Mouse (Mus musculus) T-helper 17 cell (primary cell): Measurements from ENCODE around the gene Gm13090.

Experiments used
- in situ Hi-C, 2 experiments: fragments of 300-600 bp; cut with MboI, MseI; formaldehyde crosslinking; loops; 1 replicate in 1 of 2; 2 replicates in 1 of 2; pipeline ENCODE4 v1.15.1; 2025; ENCODE audit warnings: high pct_unique_total_duplicates in 2 of 2

The Gm13090 gene

GRCm38 (mm10) chr4:151089270-151089669 is at the start of gene Gm13090:
Gene Gm13090 (plus strand): TSS chr4:151089570.
- in situ Hi-C loops, result no loop called here

DNA sequence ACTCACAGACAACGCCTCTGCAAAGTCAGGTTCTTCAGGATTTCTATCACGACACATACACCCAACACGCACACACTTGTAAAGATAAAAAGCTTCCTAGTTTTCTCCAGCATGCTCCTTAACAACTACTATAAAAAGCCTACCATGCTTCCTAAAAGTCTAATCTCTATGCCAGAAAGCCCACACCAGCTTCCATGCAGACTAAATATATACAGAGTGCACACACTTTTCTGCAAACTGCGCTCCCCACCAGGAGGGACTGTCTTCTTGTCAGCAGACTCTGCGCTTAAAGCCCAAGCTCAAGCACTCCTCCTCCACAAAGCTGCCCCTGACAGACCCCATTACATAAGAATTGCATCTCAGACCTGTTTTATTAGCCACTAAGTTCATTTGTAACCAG is 47.9 kb upstream of the Gm13090 start:
- in situ Hi-C loops, result loop anchor here in 1 of 2 experiments (10.0 kb wide), 1 partner anchor 1253 kb away; the partner anchor contains the start of genes Hes3 and Icmt

DNA sequence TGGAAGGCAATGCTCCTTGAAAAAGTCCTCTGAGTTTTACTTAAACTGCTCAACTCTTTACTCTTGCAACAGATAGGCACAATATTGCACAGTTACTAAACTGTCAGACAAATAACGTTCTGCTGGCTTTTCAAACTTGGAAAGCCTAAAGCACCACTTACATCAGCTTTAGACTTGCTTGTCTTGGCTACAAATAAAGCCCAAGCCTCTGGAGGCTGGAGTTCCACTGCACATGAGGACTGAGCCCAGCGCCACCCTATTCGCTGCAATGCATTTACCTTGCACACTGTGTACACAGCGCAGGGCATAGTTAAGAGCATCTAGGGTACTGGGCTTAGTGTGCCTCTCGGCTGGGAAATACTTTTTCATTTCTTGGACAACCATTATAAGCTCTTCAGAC is 46.1 kb upstream of the Gm13090 start:
- in situ Hi-C loops, result loop anchor here in 1 of 2 experiments (10.0 kb wide), 1 partner anchor 1252 kb away; the partner anchor contains the start of genes Hes3 and Icmt

DNA sequence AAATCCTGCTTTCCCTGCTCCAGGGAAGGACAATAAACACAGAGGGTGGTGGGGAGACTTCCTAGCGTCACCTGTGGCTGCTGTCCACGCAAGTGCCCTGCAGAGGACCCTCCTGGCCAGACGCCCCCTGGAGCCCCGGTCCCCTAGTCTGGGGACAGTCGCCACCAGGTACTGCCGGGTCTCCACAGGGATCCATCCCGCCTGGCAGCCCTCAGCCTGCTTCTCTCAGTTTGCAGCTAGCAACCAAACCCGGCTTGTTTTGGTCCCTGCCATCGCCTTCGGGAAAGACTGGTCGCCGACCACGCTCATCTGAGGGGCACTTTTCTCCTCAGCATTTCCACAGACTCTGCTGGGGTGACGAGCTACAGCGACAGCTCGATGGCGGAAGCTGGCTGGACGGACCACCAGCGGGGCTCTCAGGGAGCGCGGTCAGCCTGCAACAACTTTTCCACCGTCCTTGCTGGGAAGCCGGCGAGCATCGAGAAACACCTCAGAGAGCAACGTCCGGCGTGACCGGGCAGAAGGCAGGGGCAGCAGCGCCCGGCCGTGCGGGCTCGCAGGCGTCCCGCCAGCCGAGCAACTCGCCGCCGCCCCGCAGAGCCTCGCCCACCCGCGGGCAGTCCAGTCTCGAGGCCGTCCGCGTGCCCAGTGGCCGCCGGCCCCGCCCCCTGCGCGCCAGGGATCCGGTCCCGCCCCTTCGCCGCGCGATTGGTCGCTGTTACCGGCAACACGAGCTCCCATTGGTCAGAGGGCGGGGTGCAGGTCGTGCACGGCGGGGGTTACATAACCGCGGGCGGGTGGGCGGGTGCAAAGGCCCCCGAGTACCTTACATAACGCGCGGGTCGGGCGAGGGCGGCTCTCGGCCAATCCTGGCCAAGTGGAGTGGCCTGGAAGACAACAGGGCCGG is 45.1 kb upstream of the Gm13090 start, which contains the start of gene Per3:
Gene Per3 (minus strand): TSS at position 629 of the 907 bp plus-strand sequence.
- in situ Hi-C loops, result loop anchor here in 1 of 2 experiments (10.0 kb wide), 1 partner anchor 1251 kb away; the partner anchor contains the start of genes Hes3 and Icmt

- in situ Hi-C loops, result loop anchor here in 1 of 2 experiments (10.0 kb wide), 1 partner anchor 1250 kb away; the partner anchor contains the start of genes Hes3 and Icmt
Measured at GRCm38 (mm10) chr4:151044944-151045570, 44.3 kb upstream of the Gm13090 start.

- in situ Hi-C loops, result loop anchor here in 1 of 2 experiments (10.0 kb wide), 1 partner anchor 1248 kb away; the partner anchor contains the start of genes Hes3 and Icmt
Measured at GRCm38 (mm10) chr4:151046524-151046923, 42.8 kb upstream of the Gm13090 start.

GRCm38 (mm10) chr4:151051162-151051561 is 38.2 kb upstream of the Gm13090 start:
- in situ Hi-C loops, result loop anchor here in 1 of 2 experiments (10.0 to 25.0 kb wide), 2 partner anchors 814 to 1411 kb away; partner anchors contain the start of gene Camta1

- in situ Hi-C loops, result loop anchor here (5.0 to 25.0 kb wide), 3 partner anchors 807 to 1405 kb away; partner anchors contain the start of gene Camta1 (in 1 of the 2)
Measured at GRCm38 (mm10) chr4:151057347-151058321, 31.7 kb upstream of the Gm13090 start, which contains the start of gene Vamp3. Gene Vamp3 (minus strand): TSS chr4:151057963.

DNA sequence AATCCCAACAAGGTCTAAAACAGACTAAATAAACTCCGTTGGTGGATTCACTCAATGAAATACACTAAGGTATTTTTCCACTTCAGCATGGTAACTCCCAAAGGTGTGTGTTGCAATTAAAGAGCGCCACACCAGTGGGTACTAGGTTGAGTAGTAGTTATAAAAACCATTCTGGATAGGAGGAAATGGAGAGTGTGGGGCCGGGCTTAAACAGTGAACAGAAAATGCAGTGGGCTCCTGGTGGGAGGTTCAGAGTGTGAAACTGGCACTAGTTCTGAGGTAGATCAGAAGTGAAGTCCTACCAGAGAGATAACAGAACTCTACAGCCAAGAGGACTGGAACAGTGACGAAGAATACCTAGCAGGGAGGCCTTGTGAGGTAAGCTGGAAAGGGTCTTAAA is 30.7 kb upstream of the Gm13090 start:
- in situ Hi-C loops, result loop anchor here (5.0 to 25.0 kb wide), 3 partner anchors 806 to 1404 kb away; partner anchors contain the start of gene Camta1 (in 1 of the 2)

GRCm38 (mm10) chr4:151059566-151059965 is 29.8 kb upstream of the Gm13090 start:
- in situ Hi-C loops, result loop anchor here (5.0 to 25.0 kb wide), 3 partner anchors 805 to 1403 kb away; partner anchors contain the start of gene Camta1 (in 1 of the 2)

- in situ Hi-C loops, result loop anchor here in 1 of 2 experiments (25.0 kb wide), 1 partner anchor 1394 kb away; no protein-coding TSS in a partner anchor
Measured at GRCm38 (mm10) chr4:151068751-151069150, 20.6 kb upstream of the Gm13090 start.

DNA sequence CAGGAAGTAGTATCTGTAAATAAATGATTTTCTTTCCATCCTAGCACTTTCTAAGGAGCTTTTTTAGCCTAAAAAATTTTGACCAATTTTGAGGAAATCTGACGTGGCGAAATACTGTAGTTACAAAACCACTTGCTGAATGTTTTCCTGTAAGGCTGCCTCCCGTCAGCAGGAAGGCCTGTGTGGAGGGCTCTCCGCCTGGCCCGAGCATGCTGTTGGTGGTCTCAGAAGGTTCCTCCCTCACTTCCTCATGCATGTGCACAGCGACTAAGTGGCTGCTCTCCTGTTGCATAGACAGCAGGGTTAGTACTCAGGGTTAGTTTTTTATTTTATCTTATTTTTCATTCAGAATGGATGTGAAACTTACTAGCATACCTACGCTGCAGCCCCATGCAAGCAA is 18.4 kb upstream of the Gm13090 start:
- in situ Hi-C loops, result loop anchor here in 1 of 2 experiments (25.0 kb wide), 1 partner anchor 1391 kb away; no protein-coding TSS in a partner anchor

- in situ Hi-C loops, result loop anchor here in 1 of 2 experiments (25.0 kb wide), 1 partner anchor 1389 kb away; no protein-coding TSS in a partner anchor
Measured at GRCm38 (mm10) chr4:151073108-151073744, 16.1 kb upstream of the Gm13090 start.

- in situ Hi-C loops, result loop anchor here (5.0 to 25.0 kb wide), 2 partner anchors 67 to 1387 kb away; no protein-coding TSS in a partner anchor
Measured at GRCm38 (mm10) chr4:151074817-151075216, 14.6 kb upstream of the Gm13090 start.

- in situ Hi-C loops, result no loop called here
Measured at GRCm38 (mm10) chr4:151081355-151081754, 8.0 kb upstream of the Gm13090 start.

- in situ Hi-C loops, result no loop called here
Measured at GRCm38 (mm10) chr4:151081977-151082376, 7.4 kb upstream of the Gm13090 start.

GRCm38 (mm10) chr4:151083027-151083426 is 6.3 kb upstream of the Gm13090 start:
- in situ Hi-C loops, result no loop called here

GRCm38 (mm10) chr4:151087358-151087757 is 2.0 kb upstream of the Gm13090 start:
- in situ Hi-C loops, result no loop called here

DNA sequence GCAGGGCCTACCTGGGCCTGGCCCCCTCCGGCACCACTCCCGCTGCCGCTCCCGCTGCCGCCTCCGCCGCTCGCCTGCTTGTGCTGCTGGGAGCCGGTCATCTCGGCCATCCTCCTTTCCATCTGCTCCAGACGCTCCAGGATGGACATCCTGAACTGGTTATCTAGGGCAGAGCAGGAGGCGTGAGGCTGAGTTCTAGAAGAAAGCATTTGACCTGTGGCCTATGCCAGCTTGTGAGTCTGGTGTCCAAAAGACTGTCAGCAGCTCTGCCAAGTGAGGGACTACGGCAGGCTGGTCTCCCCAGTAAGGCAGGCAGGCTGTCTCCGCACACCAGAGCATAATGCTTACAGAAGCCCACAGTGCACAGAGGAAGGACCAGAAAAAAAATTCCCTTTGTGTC is 551 bp upstream of the Gm13090 start:
- in situ Hi-C loops, result no loop called here
